Mouse (Mus musculus) bone marrow, adult 2 months (tissue): Measurements from ENCODE around the gene Gpc4.

Experiments
- CTCF ChIP-seq: fragments of 200-500 bp; IDR thresholded peaks from 2 replicates; pipeline ENCODE4 v1.5.1; 2011; ENCODE audit warnings: low read length, control low read depth; ENCODE audit not compliant: control insufficient read depth, insufficient read depth
- POLR2A ChIP-seq: fragments of 200-500 bp; IDR thresholded peaks from 2 replicates; pipeline ENCODE4 v1.6.1; 2011; ENCODE audit warnings: low read depth, mild to moderate bottlenecking, control low read depth, low read length, borderline replicate concordance; ENCODE audit not compliant: control insufficient read depth

DNA sequence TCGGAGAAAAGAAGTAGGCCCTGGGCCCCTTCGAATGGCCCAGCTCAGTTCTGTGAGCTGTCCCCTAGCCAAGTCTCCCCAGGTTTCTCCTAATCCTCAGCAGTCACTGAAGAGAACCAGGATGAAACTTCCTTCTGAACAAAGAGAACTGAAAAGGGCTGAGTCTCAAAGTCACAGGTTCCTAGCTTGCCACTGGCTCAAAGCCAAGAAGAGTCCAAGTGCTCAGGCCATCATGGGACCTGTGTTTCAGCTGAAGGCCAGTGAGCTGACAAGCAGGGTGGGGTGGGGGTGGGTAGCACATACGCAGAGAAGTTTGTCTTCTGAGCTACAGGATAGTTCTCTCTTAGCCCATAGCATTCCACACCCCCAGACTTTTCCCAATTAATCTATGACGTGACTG lies 36.3 kb downstream of the Gpc4 start:
- no peak for TF ChIP-seq CTCF
- TF ChIP-seq POLR2A = no peak
